Mouse (Mus musculus) liver, embryonic 16.5 days (tissue): Measurements from ENCODE around the gene 1700017N19Rik. TPM values are rescaled to one million over a fixed set of nuclear protein-coding genes. Genes with fewer than 3 reads are reported as not detected.

ENCODE experiments used
- ATAC-seq: fragments of 200-750 bp; cut with Nextera tagmentation; 2 replicates; pipeline ENCODE4 v1.8.0; 2017; ENCODE audit warnings: low read depth, mild to moderate bottlenecking, moderate number of reproducible peaks, moderate library complexity
- H3K27ac ChIP-seq: fragments of 300-500 bp; sonication (generic); 2 replicates; pipeline ENCODE4 v1.5.1; 2014; ENCODE audit warnings: mild to moderate bottlenecking, low read length
- H3K27me3 ChIP-seq: fragments of 300-500 bp; sonication (generic); 2 replicates; pipeline ENCODE4 v1.6.1; 2014; ENCODE audit warnings: low read depth, low read length, mixed read lengths; ENCODE audit not compliant: control insufficient read depth, insufficient read depth
- H3K36me3 ChIP-seq: fragments of 300-500 bp; sonication (generic); 2 replicates; pipeline ENCODE4 v1.6.1; 2014; ENCODE audit warnings: mild to moderate bottlenecking; ENCODE audit not compliant: control insufficient read depth, insufficient read depth
- H3K4me1 ChIP-seq: fragments of 300-500 bp; sonication (generic); 2 replicates; pipeline ENCODE4 v1.6.1; 2014; ENCODE audit warnings: low read depth, low read length, mixed read lengths; ENCODE audit not compliant: control insufficient read depth
- H3K4me2 ChIP-seq: fragments of 300-500 bp; sonication (generic); 2 replicates; pipeline ENCODE4 v1.6.1; 2014; ENCODE audit warnings: low read depth, low read length, mixed read lengths
- H3K4me3 ChIP-seq: fragments of 300-500 bp; sonication (generic); 2 replicates; pipeline ENCODE4 v1.5.1; 2014; ENCODE audit warnings: low read depth, mild to moderate bottlenecking, low read length
- H3K9ac ChIP-seq: fragments of 300-500 bp; sonication (generic); 2 replicates; pipeline ENCODE4 v1.6.1; 2014; ENCODE audit warnings: low read depth, low read length
- H3K9me3 ChIP-seq: fragments of 300-500 bp; sonication (generic); replicated peaks from 2 replicates; pipeline ENCODE4 v1.6.1; 2016; ENCODE audit warnings: low read length; ENCODE audit not compliant: control insufficient read depth
- WGBS: fragments of 180-500 bp; shearing (Covaris S2); extraction: QIAGEN DNeasy Blood & Tissue Kit; methylation state at CpG from one replicate; pipeline ENCODE4 v1.1.7; 2014; ENCODE audit not compliant: insufficient replicate concordance; 5-methylcytosine and 5-hydroxymethylcytosine counted together
- polyA plus RNA-seq: library from polyadenylated mRNA; unstranded; fragments of >200 nt; fragmentation: Nextera tagmentation; extraction: Ambion mirVana; gene quantifications from 2 replicates; pipeline ENCODE4 v1.2.1, GENCODE M21; 2015

1700017N19Rik gene
- polyA plus RNA-seq, 1 experiment from 2014 or later, result not detected

DNA sequence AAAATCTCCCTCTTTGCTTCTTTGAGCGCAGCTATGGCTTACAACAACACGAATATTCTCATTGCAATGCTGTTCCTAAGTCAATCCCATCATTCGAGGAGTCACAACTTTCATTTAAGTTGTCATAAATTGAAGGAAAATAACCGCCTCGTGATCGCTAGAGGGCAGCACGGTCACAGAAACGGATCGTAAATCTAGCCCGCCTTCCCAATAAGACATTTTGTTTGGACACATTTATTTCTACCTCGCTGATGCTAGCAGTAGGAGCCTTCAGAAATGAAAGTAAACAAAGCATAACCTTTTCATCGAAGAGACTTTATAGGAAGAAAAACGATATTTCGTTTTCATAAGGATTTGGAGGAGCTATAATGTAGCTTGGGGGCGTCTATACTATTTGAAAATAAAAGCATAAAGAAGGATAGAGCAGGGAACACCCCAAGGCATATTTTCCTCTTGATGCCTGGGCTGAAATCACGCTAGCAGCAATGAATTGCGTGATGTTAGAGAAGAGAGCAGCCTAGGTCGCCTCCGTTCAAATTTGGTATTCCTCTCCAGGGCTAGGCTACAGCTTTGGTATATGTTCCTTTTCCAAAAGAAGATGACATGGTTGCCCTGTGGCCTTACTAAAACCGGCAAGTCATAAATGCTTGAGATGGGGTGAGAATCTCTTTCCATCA is 39.6 kb downstream of the 1700017N19Rik start:
- peak overlapping the region; percentile 33 for H3K4me2 ChIP-seq
- no peak overlapping the region for H3K27ac ChIP-seq
- H3K36me3 ChIP-seq, result no peaks in the 10 kb centered on the region
- no peak overlapping the region for H3K9ac ChIP-seq
- ATAC-seq, result no peak
- 20% methylated on average over 20 of the region's 20 CpGs for WGBS
- no peak overlapping the region for H3K4me3 ChIP-seq
- no peaks in the 10 kb centered on the region for H3K9me3 ChIP-seq
- no peaks in the 10 kb centered on the region for H3K27me3 ChIP-seq
- H3K4me1 ChIP-seq, result no peaks in the 10 kb centered on the region

DNA sequence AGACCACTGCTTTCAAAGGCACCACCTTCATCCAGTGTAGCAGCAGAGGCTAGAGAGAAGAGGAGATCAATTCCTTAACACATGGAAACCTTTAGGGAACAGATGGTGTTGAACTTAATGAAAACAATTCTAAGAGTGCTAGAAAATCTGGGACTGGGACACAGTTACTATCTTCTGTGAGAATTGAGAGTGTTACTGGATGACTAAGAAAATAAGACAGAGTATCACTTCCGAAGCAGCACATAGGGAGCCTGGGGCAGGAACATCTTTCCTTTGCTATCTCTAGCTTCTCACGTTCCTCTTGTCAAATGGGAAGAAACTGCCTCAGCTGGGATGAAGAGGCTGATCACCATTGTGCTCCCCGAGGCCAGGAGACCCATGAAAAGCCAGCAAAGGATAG is 52.6 kb downstream of the 1700017N19Rik start:
- no peak overlapping the region for H3K9ac ChIP-seq
- H3K36me3 ChIP-seq, result no peaks in the 10 kb centered on the region
- no peaks in the 10 kb centered on the region for H3K27me3 ChIP-seq
- no peak for ATAC-seq
- no peak overlapping the region for H3K27ac ChIP-seq
- no peak overlapping the region for H3K4me3 ChIP-seq
- no peaks in the 10 kb centered on the region for H3K4me1 ChIP-seq
- 53% methylated on average over 3 of the region's 3 CpGs for WGBS
- H3K9me3 ChIP-seq, result no peaks in the 10 kb centered on the region
- no peak overlapping the region for H3K4me2 ChIP-seq

DNA sequence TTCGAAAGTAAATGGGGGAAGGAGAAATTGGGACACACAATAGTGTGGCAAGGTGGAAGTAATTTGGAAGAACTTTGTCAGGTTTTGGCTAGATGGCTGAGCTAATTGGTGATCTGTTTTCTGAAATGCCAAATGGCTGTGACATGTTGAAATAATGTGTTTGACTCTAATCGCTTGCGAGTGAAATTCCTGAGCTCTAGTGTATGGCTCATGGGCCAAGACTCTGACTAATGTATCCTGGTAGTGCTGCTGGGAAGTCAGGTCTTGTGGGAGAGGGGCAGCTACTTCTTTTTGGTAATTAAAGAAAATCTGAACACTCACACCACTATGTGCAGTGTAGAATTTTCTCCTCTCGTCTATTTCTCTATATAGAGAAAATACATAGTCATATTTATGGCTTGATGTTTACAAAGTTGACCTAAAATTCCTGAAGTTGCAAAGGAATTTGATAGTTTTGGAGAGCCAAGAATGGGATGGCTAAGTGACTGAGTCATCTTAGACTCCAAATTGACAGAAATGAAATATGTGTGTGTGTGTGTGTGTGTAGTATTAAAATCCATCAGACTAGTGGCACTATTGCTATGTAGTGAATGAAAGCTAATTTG is 55.1 kb downstream of the 1700017N19Rik start:
- no peaks in the 10 kb centered on the region for H3K4me1 ChIP-seq
- H3K4me2 ChIP-seq, result no peak overlapping the region
- H3K27ac ChIP-seq, result no peak overlapping the region
- 78% methylated on average over 4 of the region's 4 CpGs for WGBS
- H3K9ac ChIP-seq, result no peak overlapping the region
- no peak for ATAC-seq
- H3K9me3 ChIP-seq, result no peaks in the 10 kb centered on the region
- H3K4me3 ChIP-seq, result no peak overlapping the region
- H3K27me3 ChIP-seq, result no peaks in the 10 kb centered on the region
- H3K36me3 ChIP-seq, result no peaks in the 10 kb centered on the region

DNA sequence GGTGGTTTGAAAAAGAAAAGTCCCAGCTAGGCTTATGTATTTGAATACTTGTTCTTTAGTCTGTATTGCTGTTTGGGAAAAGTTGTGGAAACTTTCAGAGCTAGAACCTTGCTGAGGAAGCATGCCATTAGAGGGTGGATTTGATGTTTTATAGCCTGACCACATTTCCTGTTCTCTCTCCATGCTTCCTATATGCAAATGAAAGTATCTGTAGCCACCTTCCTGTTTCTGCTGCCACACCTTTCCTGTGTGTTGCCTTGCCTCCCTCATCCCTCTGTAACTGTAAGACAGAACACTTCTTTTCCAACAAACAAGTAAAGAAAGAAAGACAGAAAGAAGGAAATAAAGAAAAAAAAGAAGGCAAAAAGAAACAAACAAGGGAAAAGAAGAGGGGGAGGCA is 63.9 kb downstream of the 1700017N19Rik start:
- H3K36me3 ChIP-seq, result no peaks in the 10 kb centered on the region
- no peak overlapping the region for H3K9ac ChIP-seq
- H3K27ac ChIP-seq, result no peak overlapping the region
- ATAC-seq, result no peak
- H3K27me3 ChIP-seq, result no peaks in the 10 kb centered on the region
- H3K9me3 ChIP-seq, result no peaks in the 10 kb centered on the region
- H3K4me1 ChIP-seq, result no peaks in the 10 kb centered on the region
- no peak overlapping the region for H3K4me3 ChIP-seq
- H3K4me2 ChIP-seq, result no peak overlapping the region

DNA sequence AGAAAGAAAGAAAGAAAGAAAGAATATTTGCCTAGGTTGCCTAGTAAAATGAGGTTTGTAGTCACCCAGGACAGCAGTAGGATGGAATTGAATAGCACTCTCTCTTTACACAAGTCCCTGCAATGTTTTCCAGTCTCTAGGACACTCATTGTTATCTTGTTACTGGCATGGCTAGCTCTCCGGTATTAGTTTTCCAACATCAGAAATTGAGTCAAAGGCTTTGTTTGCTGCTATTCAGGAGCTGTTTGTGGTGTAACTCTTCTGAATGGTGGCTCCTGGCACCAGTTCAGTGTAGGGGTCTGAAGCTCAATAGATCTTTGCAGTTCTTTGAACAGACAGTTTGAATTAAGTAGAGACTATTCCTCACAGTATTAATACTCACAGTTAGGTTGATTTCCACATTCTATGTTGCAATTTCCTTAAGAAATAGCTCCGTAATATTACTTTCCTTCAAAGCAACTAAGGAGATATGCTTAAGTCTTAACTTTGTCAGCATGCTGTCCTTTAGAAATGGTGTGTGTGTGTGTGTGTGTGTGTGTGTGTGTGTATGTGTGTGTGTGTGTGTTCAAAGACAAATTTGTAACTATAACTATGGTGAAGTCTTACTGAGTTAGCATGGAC is 71.8 kb downstream of the 1700017N19Rik start:
- H3K27ac ChIP-seq, result no peak overlapping the region
- H3K4me2 ChIP-seq, result no peak overlapping the region
- 67% methylated on average over 2 of the region's 2 CpGs for WGBS
- H3K4me1 ChIP-seq, result no peaks in the 10 kb centered on the region
- no peak overlapping the region for H3K9ac ChIP-seq
- H3K27me3 ChIP-seq, result no peaks in the 10 kb centered on the region
- no peak for ATAC-seq
- H3K4me3 ChIP-seq, result no peak overlapping the region
- no peaks in the 10 kb centered on the region for H3K9me3 ChIP-seq
- no peaks in the 10 kb centered on the region for H3K36me3 ChIP-seq

Other genes with a start within 250 kb of the 1700017N19Rik start
- gene Gm4302, start 249.6 kb upstream of the 1700017N19Rik start, polyA plus RNA-seq, result not detected in 2 replicates
- not detected in 2 replicates for gene Gm4303, start 244.5 kb upstream of the 1700017N19Rik start, polyA plus RNA-seq
- gene Gm4305, start 239.4 kb upstream of the 1700017N19Rik start, polyA plus RNA-seq, result not detected in 2 replicates
- gene Gm4307, start 229.1 kb upstream of the 1700017N19Rik start, polyA plus RNA-seq, result not detected in 2 replicates
- gene Gm4312, start 207.9 kb upstream of the 1700017N19Rik start, polyA plus RNA-seq, result not detected in 2 replicates
- 4.9 and 5.5 TPM in 2 replicates for gene Tmtc3, start 103.1 kb upstream of the 1700017N19Rik start, polyA plus RNA-seq
- 2.3 and 2.9 TPM in 2 replicates for gene Cep290, start 102.9 kb upstream of the 1700017N19Rik start, polyA plus RNA-seq
- gene 4930430F08Rik, start 61 bp upstream of the 1700017N19Rik start, polyA plus RNA-seq, result 13.2 and 14.2 TPM in 2 replicates